Mouse (Mus musculus): Measurements from ENCODE around the gene Auts2. TPM values are rescaled to one million over a fixed set of nuclear protein-coding genes. Genes with fewer than 3 reads are reported as not detected.
A peak's percentile ranks its signal among the peaks of the same experiment; 100 is the strongest.

Gene Auts2
- total and polyA plus RNA-seq, 3 experiments: 16.9 to 35.7 (median 28.1) TPM

DNA sequence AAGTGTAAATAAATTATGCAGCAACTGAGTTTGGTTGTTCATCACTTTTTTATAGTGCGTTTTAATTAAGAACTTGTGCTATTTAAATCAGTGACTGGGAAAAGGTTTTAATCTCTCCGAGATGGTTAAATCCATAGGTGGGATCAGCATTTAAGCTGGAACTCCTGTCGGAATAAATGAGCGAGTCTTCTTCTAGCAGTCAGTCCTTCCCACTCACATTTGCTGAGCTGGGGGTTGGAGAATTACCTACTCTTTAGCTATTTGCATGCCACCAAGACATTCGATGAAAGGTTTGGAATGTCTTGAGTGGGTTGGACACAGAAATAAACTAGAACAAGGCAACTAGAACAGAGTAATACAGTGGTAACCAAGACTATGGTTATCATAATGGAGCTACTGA lies 45.1 kb downstream of the Auts2 start:
- no peak overlapping the region for H3K27ac ChIP-seq
- TF ChIP-seq POLR2A (IDR thresholded peaks at IDR 0.05; ENCODE audit: insufficient read depth, low read depth, low read length): no peak
- TF ChIP-seq CTCF (IDR thresholded peaks at IDR 0.05): no peak
- TF ChIP-seq EP300 (IDR thresholded peaks at IDR 0.05; ENCODE audit: insufficient read depth, low read depth, low read length): no peak
- no peak overlapping the region for H3K4me3 ChIP-seq
- DNase-seq: no peak
- H3K9ac ChIP-seq (ENCODE audit: low read depth, low read length): no peak overlapping the region
- H3K27me3 ChIP-seq (ENCODE audit: control insufficient read depth, insufficient read depth, low read length): no peaks in the 10 kb centered on the region
- peaks cover 1% of the 10 kb centered on the region for H3K79me2 ChIP-seq (replicated peaks; ENCODE audit: control insufficient read depth, insufficient read depth, low read length)
- H3K36me3 ChIP-seq (ENCODE audit: control insufficient read depth, insufficient read depth, low read length): no peaks in the 10 kb centered on the region
- H3K4me1 ChIP-seq (ENCODE audit: control insufficient read depth, insufficient read depth, low read length): no peaks in the 10 kb centered on the region
- 96% methylated on average over 5 of the region's 5 CpGs for WGBS
- intact Hi-C loops (cut with DNase I): no loop called here

DNA sequence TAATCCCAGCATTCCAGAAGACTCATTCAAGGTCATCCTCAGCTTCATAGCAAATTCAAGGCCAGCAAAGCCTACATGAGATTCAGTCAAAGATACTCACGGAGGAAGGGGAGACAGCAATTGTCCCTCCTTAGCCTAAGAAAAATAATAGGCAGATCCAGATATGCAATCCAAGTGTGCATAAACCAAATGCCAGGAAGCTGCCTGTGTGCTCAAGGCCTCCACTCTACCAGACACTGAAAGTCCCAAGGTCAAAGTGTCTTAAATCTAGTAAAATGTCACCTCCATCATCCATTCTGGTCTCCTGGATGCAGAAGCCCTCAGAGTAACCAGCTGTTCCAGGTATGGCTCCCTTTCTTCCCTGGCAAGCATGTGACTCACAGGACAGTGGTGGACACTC lies 50.4 kb downstream of the Auts2 start:
- WGBS: 51% methylated on average over 1 of the region's 1 CpGs
- Histone ChIP-seq H3K4me3 (no peak overlapping the region), H3K4me1 (ENCODE audit: control insufficient read depth, insufficient read depth, low read length) (peaks cover 15% of the 10 kb centered on the region), H3K9ac (ENCODE audit: low read depth, low read length) (no peak overlapping the region), H3K36me3 (ENCODE audit: control insufficient read depth, insufficient read depth, low read length) (peaks cover 2% of the 10 kb centered on the region), H3K27me3 (ENCODE audit: control insufficient read depth, insufficient read depth, low read length) (no peaks in the 10 kb centered on the region), H3K27ac (no peak overlapping the region; the same call in 1 of the 2 replicates), H3K79me2 (replicated peaks; ENCODE audit: control insufficient read depth, insufficient read depth, low read length) (0 out of 2 replicates have a peak, but pooled peaks cover 4% of the 10 kb centered on the region)
- no peak for TF ChIP-seq CTCF (IDR thresholded peaks at IDR 0.05)
- no peak for TF ChIP-seq EP300 (IDR thresholded peaks at IDR 0.05; ENCODE audit: insufficient read depth, low read depth, low read length)
- DNase-seq: no peak
- intact Hi-C loops (cut with DNase I): no loop called here

DNA sequence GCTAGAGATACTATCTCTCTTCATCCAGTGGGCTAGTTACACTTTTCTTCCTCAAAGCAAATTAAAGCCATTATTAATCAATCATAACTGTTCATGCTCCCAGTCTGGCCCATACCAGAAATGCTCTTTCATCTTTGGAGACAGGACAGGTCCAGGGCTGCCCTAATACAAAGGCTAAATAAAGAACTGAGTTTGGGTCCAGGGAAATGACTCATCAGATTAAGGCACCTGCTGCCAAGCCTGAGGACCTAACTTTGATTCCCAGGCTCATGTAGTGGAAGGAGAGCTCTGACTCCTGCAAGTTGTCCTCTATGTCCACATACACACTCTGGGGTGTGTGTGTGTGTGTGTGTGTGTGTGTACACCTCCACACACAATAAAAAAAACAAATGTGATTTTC lies 51.1 kb downstream of the Auts2 start:
- H3K79me2 ChIP-seq (replicated peaks; ENCODE audit: control insufficient read depth, insufficient read depth, low read length): 0 out of 2 replicates have a peak, but pooled peaks cover 4% of the 10 kb centered on the region
- no peak for TF ChIP-seq POLR2A (IDR thresholded peaks at IDR 0.05; ENCODE audit: insufficient read depth, low read depth, low read length)
- no peak for TF ChIP-seq CTCF (IDR thresholded peaks at IDR 0.05)
- TF ChIP-seq EP300 (IDR thresholded peaks at IDR 0.05; ENCODE audit: insufficient read depth, low read depth, low read length): no peak
- intact Hi-C loops (cut with DNase I): no loop called here
- H3K27me3 ChIP-seq (ENCODE audit: control insufficient read depth, insufficient read depth, low read length): no peaks in the 10 kb centered on the region
- peaks cover 2% of the 10 kb centered on the region for H3K36me3 ChIP-seq (ENCODE audit: control insufficient read depth, insufficient read depth, low read length)
- H3K4me3 ChIP-seq: no peak overlapping the region
- peaks cover 18% of the 10 kb centered on the region for H3K4me1 ChIP-seq (ENCODE audit: control insufficient read depth, insufficient read depth, low read length)
- no peak overlapping the region for H3K9ac ChIP-seq (ENCODE audit: low read depth, low read length)
- peak in 1 of 2 experiments; percentile 42 for DNase-seq
- peak overlapping the region; percentile 4; the same call in 1 of the 2 replicates for H3K27ac ChIP-seq

DNA sequence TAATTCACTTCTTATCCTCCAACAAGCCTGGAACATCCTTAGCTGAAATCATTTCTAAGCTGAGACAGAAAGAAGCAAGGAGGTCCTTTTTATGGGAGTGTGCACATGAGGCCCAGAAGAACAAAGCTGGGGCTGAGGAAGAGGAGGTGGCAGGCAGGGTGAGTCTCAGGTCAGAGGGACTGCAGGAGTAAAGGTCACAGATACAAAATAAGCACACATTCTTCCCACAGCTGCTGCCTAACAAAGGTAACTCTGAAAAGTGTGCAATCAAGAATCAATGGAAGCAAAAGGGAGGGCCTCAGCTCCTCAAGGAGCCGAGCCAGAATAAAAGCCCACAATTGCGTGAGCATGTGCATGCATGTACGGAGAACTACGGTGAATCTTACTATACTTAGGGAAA lies 51.6 kb downstream of the Auts2 start:
- WGBS: 73% methylated on average over 4 of the region's 4 CpGs
- DNase-seq: no peak
- peak overlapping the region; percentile 4; the same call in 1 of the 2 replicates for H3K27ac ChIP-seq
- 0 out of 2 replicates have a peak, but pooled peaks cover 2% of the 10 kb centered on the region for H3K79me2 ChIP-seq (replicated peaks; ENCODE audit: control insufficient read depth, insufficient read depth, low read length)
- H3K27me3 ChIP-seq (ENCODE audit: control insufficient read depth, insufficient read depth, low read length): no peaks in the 10 kb centered on the region
- intact Hi-C loops (cut with DNase I): loop anchor here (2.0 kb wide), 1 partner anchor 29 kb away; no protein-coding TSS in a partner anchor
- H3K9ac ChIP-seq (ENCODE audit: low read depth, low read length): no peak overlapping the region
- H3K4me3 ChIP-seq: no peak overlapping the region
- H3K4me1 ChIP-seq (ENCODE audit: control insufficient read depth, insufficient read depth, low read length): peaks cover 19% of the 10 kb centered on the region
- TF ChIP-seq EP300 (IDR thresholded peaks at IDR 0.05; ENCODE audit: insufficient read depth, low read depth, low read length) (no peak), CTCF (IDR thresholded peaks at IDR 0.05) (no peak), POLR2A (IDR thresholded peaks at IDR 0.05; ENCODE audit: insufficient read depth, low read depth, low read length) (no peak)
- peaks cover 2% of the 10 kb centered on the region for H3K36me3 ChIP-seq (ENCODE audit: control insufficient read depth, insufficient read depth, low read length)

DNA sequence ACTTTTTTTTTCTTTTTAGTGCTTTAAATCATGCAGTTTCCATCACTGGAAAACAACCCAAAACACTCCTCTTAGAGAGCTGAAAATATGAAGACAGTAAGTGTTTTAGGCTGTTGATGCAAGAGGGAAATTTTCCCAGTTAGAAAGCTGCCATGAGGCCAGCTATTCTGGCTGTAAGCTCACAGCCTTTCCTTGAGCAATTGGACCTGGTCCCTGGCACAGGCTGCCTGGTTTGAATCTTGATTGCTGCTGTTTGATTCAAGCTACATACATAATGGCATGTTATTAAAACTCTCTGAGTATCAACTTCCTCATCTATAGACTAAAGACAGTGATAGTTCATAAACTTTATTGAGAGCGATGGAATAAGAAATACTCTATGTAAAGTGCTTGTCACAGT lies 52.8 kb downstream of the Auts2 start:
- no peak for TF ChIP-seq EP300 (IDR thresholded peaks at IDR 0.05; ENCODE audit: insufficient read depth, low read depth, low read length)
- no peak for TF ChIP-seq CTCF (IDR thresholded peaks at IDR 0.05)
- no peak for TF ChIP-seq POLR2A (IDR thresholded peaks at IDR 0.05; ENCODE audit: insufficient read depth, low read depth, low read length)
- peaks cover 22% of the 10 kb centered on the region for H3K4me1 ChIP-seq (ENCODE audit: control insufficient read depth, insufficient read depth, low read length)
- 0 out of 2 replicates have a peak, but pooled peaks cover 2% of the 10 kb centered on the region for H3K79me2 ChIP-seq (replicated peaks; ENCODE audit: control insufficient read depth, insufficient read depth, low read length)
- H3K27me3 ChIP-seq (ENCODE audit: control insufficient read depth, insufficient read depth, low read length): no peaks in the 10 kb centered on the region
- peak overlapping the region; percentile 36; the same call in 1 of the 2 replicates for H3K27ac ChIP-seq
- H3K4me3 ChIP-seq: no peak overlapping the region
- 91% methylated on average over 1 of the region's 1 CpGs for WGBS
- H3K9ac ChIP-seq (ENCODE audit: low read depth, low read length): no peak overlapping the region
- peaks cover 2% of the 10 kb centered on the region for H3K36me3 ChIP-seq (ENCODE audit: control insufficient read depth, insufficient read depth, low read length)
- intact Hi-C loops (cut with DNase I): loop anchor here (2.0 kb wide), 1 partner anchor 30 kb away; no protein-coding TSS in a partner anchor
- no peak for DNase-seq

DNA sequence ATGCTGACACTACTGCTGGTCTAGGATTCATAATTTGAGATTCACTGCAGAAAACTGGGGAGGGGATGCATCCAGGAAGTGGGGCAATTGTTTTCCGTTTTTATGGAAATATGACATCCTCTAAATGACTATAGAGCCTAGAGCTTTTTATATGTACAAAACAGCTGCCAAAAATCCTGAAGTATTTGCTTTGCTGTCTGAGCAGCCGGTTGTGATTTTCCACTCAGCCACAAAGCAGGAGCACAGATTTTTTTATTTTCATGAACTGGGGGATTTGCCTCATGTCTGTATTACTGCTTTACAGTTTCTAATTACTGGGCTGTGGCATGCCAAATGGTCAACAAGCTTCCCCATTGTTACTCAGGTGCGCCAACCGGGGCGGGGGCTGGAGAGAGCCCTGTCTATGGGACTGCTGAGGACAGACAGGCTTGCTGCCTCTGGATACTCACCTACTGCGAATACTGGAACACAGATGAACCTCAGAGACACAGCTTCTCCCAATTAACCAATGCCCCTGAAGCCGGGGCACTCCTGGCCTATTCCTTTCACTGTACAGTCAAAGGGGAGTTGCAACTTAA lies 53.3 kb downstream of the Auts2 start:
- H3K27ac ChIP-seq: peak overlapping the region; percentile 36; the same call in 1 of the 2 replicates
- H3K27me3 ChIP-seq (ENCODE audit: control insufficient read depth, insufficient read depth, low read length): no peaks in the 10 kb centered on the region
- H3K9ac ChIP-seq (ENCODE audit: low read depth, low read length): no peak overlapping the region
- DNase-seq: peak in 1 of 2 experiments; percentile 33
- peaks cover 22% of the 10 kb centered on the region for H3K4me1 ChIP-seq (ENCODE audit: control insufficient read depth, insufficient read depth, low read length)
- intact Hi-C loops (cut with DNase I): loop anchor here (2.0 to 5.0 kb wide), 2 partner anchors 31 to 142 kb away; no protein-coding TSS in a partner anchor
- 0 out of 2 replicates have a peak, but pooled peaks cover 2% of the 10 kb centered on the region for H3K79me2 ChIP-seq (replicated peaks; ENCODE audit: control insufficient read depth, insufficient read depth, low read length)
- 65% methylated on average over 7 of the region's 7 CpGs for WGBS
- TF ChIP-seq EP300 (IDR thresholded peaks at IDR 0.05; ENCODE audit: insufficient read depth, low read depth, low read length) (no peak), CTCF (IDR thresholded peaks at IDR 0.05) (no peak), POLR2A (IDR thresholded peaks at IDR 0.05; ENCODE audit: insufficient read depth, low read depth, low read length) (no peak)
- H3K4me3 ChIP-seq: no peak overlapping the region
- peaks cover 2% of the 10 kb centered on the region for H3K36me3 ChIP-seq (ENCODE audit: control insufficient read depth, insufficient read depth, low read length)

Measured in heart, adult 2 months (tissue).